Comparison of ENCODE assay signal across 28 mouse cellular contexts in the genomic region with DNA sequence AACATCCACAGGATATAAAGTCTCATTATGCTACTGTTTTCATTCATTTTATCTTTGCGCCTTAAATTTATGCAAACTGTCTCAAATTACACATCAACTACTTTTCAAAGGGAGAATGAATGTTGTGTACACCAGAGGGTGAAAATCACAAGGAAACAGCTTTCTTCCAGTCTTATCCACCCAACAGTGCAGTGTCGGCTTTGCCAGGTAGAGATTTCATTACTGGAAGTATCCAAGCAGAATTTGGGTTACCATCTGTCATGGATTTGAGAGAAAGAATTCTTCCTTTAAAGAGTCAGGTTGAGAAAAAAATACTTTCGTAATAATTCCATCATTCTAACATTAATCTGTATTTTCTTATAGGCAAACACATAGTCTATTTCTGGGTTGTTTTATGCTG. TPM values are rescaled to one million over a fixed set of nuclear protein-coding genes. Genes with fewer than 3 reads are reported as not detected.
DNase-seq lines count a peak whose midpoint lies in the region; ATAC-seq and TF ChIP-seq lines count a peak whose summit lies in the region.
"Had no signal": no experiment of that assay in that cellular context is flagged by ENCODE, and none has a peak within 500 bp of the region (broad histone marks: within the 10 kb centered on the region; RNA-seq: fewer than 3 reads in every experiment).

No protein-coding gene starts in this region.

- DNase-seq in frontal cortex, postnatal 36 days (ENCODE audit: low spot score in 2 of 2), result no peak
- peak; percentile 33 for DNase-seq in midbrain, postnatal 0 days (ENCODE audit: low spot score)
- DNase-seq in cerebellum, adult 8-10 months, result peak; percentile 62
- peak; percentile 51 to 62 for DNase-seq in cerebellum, postnatal 36 days
- DNase-seq in liver, result no peak
- DNase-seq: adrenal gland, postnatal 36 days; gastrocnemius, postnatal 10 days; heart, postnatal 4 days; kidney, adult 11 months; liver, postnatal 0 days; thymus, adult 18-20 months; thymus, postnatal 4 days had no signal

- H3K27ac ChIP-seq in midbrain, postnatal 0 days (ENCODE audit: low read depth, low read length), result no peak overlapping the region
- H3K27ac ChIP-seq in midbrain, embryonic 13.5 days, result no peak overlapping the region
- no peak overlapping the region for H3K27ac ChIP-seq in intestine, postnatal 0 days (ENCODE audit: low read depth, low read length)
- H3K27ac ChIP-seq: embryonic facial prominence, embryonic 12.5 days; heart, embryonic 10.5 days; hindbrain, embryonic 14.5 days; kidney, embryonic 15.5 days; limb, embryonic 10.5 days; macrophage; stomach, embryonic 15.5 days had no signal

- H3K4me3 ChIP-seq in midbrain, postnatal 0 days (ENCODE audit: low read depth, low read length), result no peak overlapping the region
- H3K4me3 ChIP-seq in midbrain, embryonic 13.5 days (replicated peaks), result no peak overlapping the region
- no peak overlapping the region for H3K4me3 ChIP-seq in intestine, postnatal 0 days (ENCODE audit: low read depth, low read length)
- H3K4me3 ChIP-seq: embryonic facial prominence, embryonic 12.5 days; heart, embryonic 10.5 days; kidney, embryonic 15.5 days; limb, embryonic 10.5 days; stomach, embryonic 15.5 days had no signal

- no peaks in the 10 kb centered on the region for H3K27me3 ChIP-seq in midbrain, postnatal 0 days (ENCODE audit: insufficient read depth, low read length)
- H3K27me3 ChIP-seq in midbrain, embryonic 13.5 days, result no peaks in the 10 kb centered on the region
- no peaks in the 10 kb centered on the region for H3K27me3 ChIP-seq in intestine, postnatal 0 days (replicated peaks; ENCODE audit: control insufficient read depth, insufficient read depth, low read length)
- H3K27me3 ChIP-seq: embryonic facial prominence, embryonic 12.5 days; kidney, embryonic 15.5 days; stomach, embryonic 15.5 days had no signal

- no peak overlapping the region for H3K4me2 ChIP-seq in midbrain, postnatal 0 days (ENCODE audit: low read depth, low read length, poor library complexity, severe bottlenecking)
- H3K4me2 ChIP-seq in midbrain, embryonic 13.5 days (replicated peaks), result no peak overlapping the region
- H3K4me2 ChIP-seq in intestine, postnatal 0 days (replicated peaks; ENCODE audit: low read depth), result no peak overlapping the region
- H3K4me2 ChIP-seq: embryonic facial prominence, embryonic 12.5 days; hindbrain, embryonic 14.5 days; kidney, embryonic 15.5 days; stomach, embryonic 15.5 days had no signal

- no peaks in the 10 kb centered on the region for H3K4me1 ChIP-seq in midbrain, postnatal 0 days (ENCODE audit: insufficient read depth, low read length)
- no peaks in the 10 kb centered on the region for H3K4me1 ChIP-seq in midbrain, embryonic 13.5 days (replicated peaks)
- H3K4me1 ChIP-seq in intestine, postnatal 0 days (replicated peaks; ENCODE audit: control insufficient read depth, insufficient read depth, low read length), result no peaks in the 10 kb centered on the region
- H3K4me1 ChIP-seq: embryonic facial prominence, embryonic 12.5 days; heart, embryonic 10.5 days; kidney, embryonic 15.5 days; limb, embryonic 10.5 days; stomach, embryonic 15.5 days had no signal

- WGBS in midbrain, postnatal 0 days, result 87% methylated on average over 3 of the region's 3 CpGs
- 89% methylated on average over 3 of the region's 3 CpGs for WGBS in midbrain, embryonic 13.5 days
- 91% methylated on average over 3 of the region's 3 CpGs for WGBS in intestine, postnatal 0 days

- peak; percentile 78 for ATAC-seq in frontal cortex, adult (ENCODE audit: low TSS enrichment)
- ATAC-seq in midbrain, postnatal 0 days (ENCODE audit: low FRiP score), result no peak
- ATAC-seq in midbrain, embryonic 13.5 days, result no peak
- ATAC-seq in intestine, postnatal 0 days, result no peak
- ATAC-seq: CD4-positive, CD25-positive, alpha-beta regulatory T cell, adult 4 months; liver, postnatal 0 days; lung, postnatal 0 days; midbrain, embryonic 16.5 days had no signal

- H3K9me3 ChIP-seq in midbrain, postnatal 0 days (ENCODE audit: low read length), result no peaks in the 10 kb centered on the region
- H3K9me3 ChIP-seq in midbrain, embryonic 13.5 days, result no peaks in the 10 kb centered on the region
- H3K9me3 ChIP-seq in intestine, postnatal 0 days (ENCODE audit: control insufficient read depth), result no peaks in the 10 kb centered on the region
- H3K9me3 ChIP-seq: embryonic facial prominence, embryonic 12.5 days; heart, embryonic 10.5 days; kidney, embryonic 15.5 days; limb, embryonic 10.5 days; stomach, embryonic 15.5 days had no signal

- TF ChIP-seq CTCF in midbrain, postnatal 0 days (IDR thresholded peaks at IDR 0.05), result no peak
- TF ChIP-seq CTCF in intestine, postnatal 0 days (IDR thresholded peaks at IDR 0.05; ENCODE audit: low read depth), result no peak

- no peak overlapping the region for H3K9ac ChIP-seq in midbrain, postnatal 0 days (replicated peaks; ENCODE audit: low read length, poor library complexity, severe bottlenecking)
- no peak overlapping the region for H3K9ac ChIP-seq in midbrain, embryonic 13.5 days (replicated peaks)
- H3K9ac ChIP-seq in intestine, postnatal 0 days (ENCODE audit: low read depth, low read length), result no peak overlapping the region
- H3K9ac ChIP-seq: embryonic facial prominence, embryonic 12.5 days; hindbrain, embryonic 14.5 days; kidney, embryonic 15.5 days; liver, postnatal 0 days; stomach, embryonic 15.5 days had no signal

- no peaks in the 10 kb centered on the region for H3K36me3 ChIP-seq in midbrain, postnatal 0 days (ENCODE audit: insufficient read depth, low read length)
- H3K36me3 ChIP-seq in midbrain, embryonic 13.5 days, result no peaks in the 10 kb centered on the region
- no peaks in the 10 kb centered on the region for H3K36me3 ChIP-seq in intestine, postnatal 0 days (ENCODE audit: control insufficient read depth, insufficient read depth)
- H3K36me3 ChIP-seq: embryonic facial prominence, embryonic 12.5 days; heart, embryonic 10.5 days; kidney, embryonic 15.5 days; limb, embryonic 10.5 days; stomach, embryonic 15.5 days had no signal

RNA-seq across cellular contexts. Expression of gene Gabrb2, which starts 48.8 kb away (rescaled TPM):
- 114 and 136 TPM in 2 replicates for total RNA-seq in midbrain, postnatal 0 days (2014; rRNA removed)
- 35.7 and 36.9 TPM in 2 replicates for polyA plus RNA-seq in midbrain, postnatal 0 days (2015; fragmentation: Nextera tagmentation; extraction: Ambion mirVana)
- 30.6 and 35.0 TPM in 2 replicates for polyA plus RNA-seq in midbrain, embryonic 13.5 days (2015; fragmentation: Nextera tagmentation; extraction: Ambion mirVana)
- polyA plus RNA-seq in intestine, postnatal 0 days (2015; fragmentation: Nextera tagmentation; extraction: Ambion mirVana), result 0.24 and 0.29 TPM in 2 replicates
- total RNA-seq: granulocyte monocyte progenitor cell, adult 5-6 weeks; liver, adult 2 months had no signal
- polyA plus RNA-seq: CD4-positive, CD25-positive, alpha-beta regulatory T cell, adult 4 months; large intestine, adult 2 months; liver, adult 2 months; liver, postnatal 0 days; macrophage had no signal

Comparison
In these comparisons a context has a peak if more than half of its experiments do, and no peak if none do; other contexts are left out.
1. DNase-seq: peak in midbrain, postnatal 0 days (single experiment), cerebellum, adult 8-10 months (single experiment) and cerebellum, postnatal 36 days (2 of 2); none in frontal cortex, postnatal 36 days (0 of 2) and liver (single experiment).
2. RNA of gene Gabrb2, which starts 48.8 kb away (polyA plus RNA-seq): 35.7 to 36.9 TPM in midbrain, postnatal 0 days and 30.6 to 35.0 TPM in midbrain, embryonic 13.5 days; 0.24 to 0.29 TPM in intestine, postnatal 0 days; every median in the first group is over 10 times any median in the second.